Mouse (Mus musculus) forebrain, embryonic 16.5 days (tissue): Measurements from ENCODE around the gene Cyp2a22. TPM values are rescaled to one million over a fixed set of nuclear protein-coding genes. Genes with fewer than 3 reads are reported as not detected.

ENCODE experiments used
- polyA plus RNA-seq: library from polyadenylated mRNA; unstranded; fragments of >200 nt; fragmentation: Nextera tagmentation; extraction: Ambion mirVana; gene quantifications from 2 replicates; pipeline ENCODE4 v1.2.1, GENCODE M21; 2015

Gene Cyp2a22
- polyA plus RNA-seq, 1 experiment from 2014 or later = not detected

Other genes with a start within 250 kb of the Cyp2a22 start
- gene Cyp2b19, start 182.2 kb downstream of the Cyp2a22 start, polyA plus RNA-seq = 0.22 and 0.24 TPM in 2 replicates
- gene Cyp2g1, start 130.5 kb downstream of the Cyp2a22 start, polyA plus RNA-seq = not detected in 2 replicates
- 0.29 and 0.41 TPM in 2 replicates for gene Cyp2a5, start 104.1 kb downstream of the Cyp2a22 start, polyA plus RNA-seq
- gene Cyp2a12, start 89.7 kb upstream of the Cyp2a22 start, polyA plus RNA-seq = not detected in 2 replicates
- 0.93 TPM in 1 of 2 replicates, not detected in the other for gene Cyp2f2, start 180.5 kb upstream of the Cyp2a22 start, polyA plus RNA-seq
- 0.33 TPM in 1 of 2 replicates, not detected in the other for gene Cyp2t4, start 214.3 kb upstream of the Cyp2a22 start, polyA plus RNA-seq
- 93.4 and 100 TPM in 2 replicates for gene Egln2, start 227.4 kb upstream of the Cyp2a22 start, polyA plus RNA-seq
- 80.8 and 88.3 TPM in 2 replicates for gene Rab4b, start 239.5 kb upstream of the Cyp2a22 start, polyA plus RNA-seq
- gene Gm21983, start 241.7 kb upstream of the Cyp2a22 start, polyA plus RNA-seq = 0.78 TPM in 1 of 2 replicates, not detected in the other
- gene Mia, start 241.8 kb upstream of the Cyp2a22 start, polyA plus RNA-seq = 8.3 and 10.4 TPM in 2 replicates